Mouse (Mus musculus) thymus, postnatal 14 days (tissue): ENCODE results near the gene Dusp22.

Experiments
- DNase-seq: peaks from one replicate; pipeline ENCODE4 v3.0.0; 2021

Dusp22 gene

GRCm38 (mm10) chr13:30752581-30753187 is 92.9 kb downstream of the Dusp22 start:
- DNase-seq = peak; percentile 3

GRCm38 (mm10) chr13:30753441-30753840 is 93.6 kb downstream of the Dusp22 start:
- DNase-seq = no peak

GRCm38 (mm10) chr13:30754066-30754465 is 94.3 kb downstream of the Dusp22 start:
- DNase-seq = no peak

GRCm38 (mm10) chr13:30754825-30755476 is 95.2 kb downstream of the Dusp22 start:
- no peak for DNase-seq

- no peak for DNase-seq
These were observed 95.8 kb downstream of the Dusp22 start for GRCm38 (mm10) chr13:30755577-30755976.

GRCm38 (mm10) chr13:30755998-30756639 is 96.3 kb downstream of the Dusp22 start:
- no peak for DNase-seq

- no peak for DNase-seq
These were observed 97.6 kb downstream of the Dusp22 start for GRCm38 (mm10) chr13:30757264-30757900.

GRCm38 (mm10) chr13:30758789-30759381 is 99.1 kb downstream of the Dusp22 start:
- DNase-seq = no peak

GRCm38 (mm10) chr13:30760374-30761090 is 100.7 kb downstream of the Dusp22 start:
- peak; percentile 60 for DNase-seq
